Mouse (Mus musculus) CH12.LX (cell line): ENCODE results near the gene Mrpl38. TPM values are rescaled to one million over a fixed set of nuclear protein-coding genes. Genes with fewer than 3 reads are reported as not detected.

Experiments
- DNase-seq: peaks from one replicate; pipeline ENCODE4 v3.0.0-alpha.2; 2013; ENCODE audit errors: extremely low read depth
- H3K27ac ChIP-seq: 2 replicates; pipeline ENCODE4 v1.5.1; 2012; ENCODE audit warnings: low read depth, mild to moderate bottlenecking, control low read depth, moderate library complexity; ENCODE audit not compliant: insufficient read depth
- H3K27me3 ChIP-seq: replicated peaks from 2 replicates; pipeline ENCODE3; 2012; ENCODE audit warnings: inconsistent platforms
- H3K36me3 ChIP-seq, 2 experiments: replicated peaks in 1 of 2; 2 replicates each; pipeline versions ENCODE3 to v1.6.1; 2012; ENCODE audit warnings: inconsistent platforms in 1 of 2, low read length in 1 of 2, mild to moderate bottlenecking in 1 of 2, mixed read lengths in 1 of 2, moderate library complexity in 1 of 2; ENCODE audit not compliant: control insufficient read depth in 1 of 2, insufficient read depth in 1 of 2
- H3K4me1 ChIP-seq, 2 experiments: 2 replicates each; pipeline ENCODE4 v1.6.1; 2012; ENCODE audit warnings: inconsistent platforms in 1 of 2, moderate library complexity in 1 of 2; ENCODE audit not compliant: insufficient read depth in 2 of 2, control insufficient read depth in 1 of 2
- H3K4me2 ChIP-seq: 2 replicates; pipeline ENCODE4 v1.6.1; 2012; ENCODE audit warnings: low read depth, mild to moderate bottlenecking, control low read depth; ENCODE audit not compliant: poor library complexity, insufficient read depth, severe bottlenecking
- H3K4me3 ChIP-seq, 3 experiments: fragments of 150-350 bp in 1 of 3; sonication (generic) in 1 of 3; replicated peaks in 1 of 3; 2 replicates each; pipeline versions ENCODE3 to v1.5.1; 2011 to 2012; ENCODE audit warnings: low read depth in 2 of 3, low read length in 2 of 3, mild to moderate bottlenecking in 2 of 3, moderate library complexity in 2 of 3, control low read depth in 1 of 3, improper control_type of control experiment in 1 of 3, inconsistent platforms in 1 of 3, mixed read lengths in 1 of 3; ENCODE audit not compliant: poor library complexity in 1 of 3
- H3K79me2 ChIP-seq: replicated peaks from 2 replicates; pipeline ENCODE4 v1.6.1; 2012; ENCODE audit warnings: mild to moderate bottlenecking, moderate library complexity; ENCODE audit not compliant: control insufficient read depth, poor library complexity, insufficient read depth, severe bottlenecking; ENCODE audit errors: extremely low read depth
- H3K9ac ChIP-seq: 2 replicates; pipeline ENCODE4 v1.6.1; 2012; ENCODE audit warnings: low read depth, mild to moderate bottlenecking, control low read depth, moderate library complexity; ENCODE audit not compliant: insufficient read depth
- H3K9me3 ChIP-seq: replicated peaks from 2 replicates; pipeline ENCODE3; 2012; ENCODE audit warnings: low read length, inconsistent platforms, mixed read lengths
- BHLHE40 ChIP-seq: IDR thresholded peaks from 2 replicates; pipeline ENCODE4 v1.6.1; 2011; ENCODE audit warnings: mild to moderate bottlenecking, low read depth, low read length, improper control_type of control experiment
- CHD1 ChIP-seq: IDR thresholded peaks from 2 replicates; pipeline ENCODE4 v1.6.1; 2012; ENCODE audit warnings: low read depth, low read length, improper control_type of control experiment, inconsistent platforms
- CHD2 ChIP-seq: IDR thresholded peaks from 2 replicates; pipeline ENCODE4 v1.6.1; 2011; ENCODE audit warnings: low read length, improper control_type of control experiment
- CTCF ChIP-seq, 2 experiments: IDR thresholded peaks in 1 of 2; conservative IDR thresholded peaks in 1 of 2; 2 replicates each; pipeline ENCODE4 v1.5.1; 2011 to 2012; ENCODE audit warnings: low read depth in 2 of 2, low read length in 2 of 2, improper control_type of control experiment in 1 of 2, inconsistent platforms in 1 of 2, mild to moderate bottlenecking in 1 of 2, moderate library complexity in 1 of 2
- E2F4 ChIP-seq: IDR thresholded peaks from 2 replicates; pipeline ENCODE4 v1.6.1; 2011; ENCODE audit warnings: low read depth, low read length, improper control_type of control experiment; ENCODE audit not compliant: insufficient replicate concordance
- ELF1 ChIP-seq: IDR thresholded peaks from 2 replicates; pipeline ENCODE4 v1.6.1; 2014; ENCODE audit warnings: low read depth, mild to moderate bottlenecking, inconsistent platforms, low read length, improper control_type of control experiment
- ETS1 ChIP-seq: conservative IDR thresholded peaks from 2 replicates; pipeline ENCODE4 v1.6.1; 2012; ENCODE audit warnings: low read depth, mild to moderate bottlenecking, inconsistent platforms, low read length, improper control_type of control experiment, moderate library complexity
- GABPA ChIP-seq: IDR thresholded peaks from 2 replicates; pipeline ENCODE4 v1.6.1; 2012; ENCODE audit warnings: low read depth, low read length, improper control_type of control experiment, inconsistent platforms; ENCODE audit not compliant: insufficient replicate concordance
- HCFC1 ChIP-seq: IDR thresholded peaks from 2 replicates; pipeline ENCODE4 v1.6.1; 2012; ENCODE audit warnings: low read depth, mild to moderate bottlenecking, inconsistent platforms, low read length, improper control_type of control experiment
- JUN ChIP-seq: IDR thresholded peaks from 2 replicates; pipeline ENCODE4 v1.6.1; 2011; ENCODE audit warnings: low read depth, mild to moderate bottlenecking, low read length, improper control_type of control experiment, moderate library complexity; ENCODE audit not compliant: insufficient read depth
- JUND ChIP-seq: conservative IDR thresholded peaks from 2 replicates; pipeline ENCODE4 v1.6.1; 2011; ENCODE audit warnings: low read depth, low read length, improper control_type of control experiment
- MAFK ChIP-seq: IDR thresholded peaks from 2 replicates; pipeline ENCODE4 v1.6.1; 2011; ENCODE audit warnings: low read length, improper control_type of control experiment; ENCODE audit not compliant: insufficient replicate concordance
- MAX ChIP-seq: IDR thresholded peaks from 2 replicates; pipeline ENCODE4 v1.6.1; 2011; ENCODE audit warnings: low read length, improper control_type of control experiment
- MAZ ChIP-seq: IDR thresholded peaks from 2 replicates; pipeline ENCODE4 v1.6.1; 2012; ENCODE audit warnings: low read depth, mild to moderate bottlenecking, inconsistent platforms, low read length, improper control_type of control experiment, moderate library complexity
- MEF2A ChIP-seq: IDR thresholded peaks from 2 replicates; pipeline ENCODE4 v1.6.1; 2014; ENCODE audit warnings: low read depth, mild to moderate bottlenecking, inconsistent platforms, low read length, improper control_type of control experiment, borderline replicate concordance
- MXI1 ChIP-seq: IDR thresholded peaks from 2 replicates; pipeline ENCODE4 v1.6.1; 2011; ENCODE audit warnings: mild to moderate bottlenecking, low read depth, low read length, improper control_type of control experiment
- NELFE ChIP-seq: IDR thresholded peaks from 2 replicates; pipeline ENCODE4 v1.6.1; 2011; ENCODE audit warnings: low read depth, low read length, improper control_type of control experiment
- NRF1 ChIP-seq: IDR thresholded peaks from 2 replicates; pipeline ENCODE4 v1.6.1; 2014; ENCODE audit warnings: low read depth, mild to moderate bottlenecking, inconsistent platforms, low read length, improper control_type of control experiment, moderate library complexity
- PAX5 ChIP-seq: IDR thresholded peaks from 2 replicates; pipeline ENCODE4 v1.6.1; 2012; ENCODE audit warnings: low read length, inconsistent platforms, mixed read lengths
- POLR2A ChIP-seq: IDR thresholded peaks from 2 replicates; pipeline ENCODE4 v1.6.1; 2011; ENCODE audit warnings: low read depth, mild to moderate bottlenecking, improper control_type of control experiment, low read length
- POLR2AphosphoS2 ChIP-seq: IDR thresholded peaks from 2 replicates; pipeline ENCODE4 v1.6.1; 2011; ENCODE audit warnings: low read depth, low read length, improper control_type of control experiment
- RAD21 ChIP-seq: IDR thresholded peaks from 2 replicates; pipeline ENCODE4 v1.6.1; 2011; ENCODE audit warnings: low read depth, mild to moderate bottlenecking, low read length, improper control_type of control experiment, moderate library complexity
- RCOR1 ChIP-seq: conservative IDR thresholded peaks from 2 replicates; pipeline ENCODE4 v1.6.1; 2012; ENCODE audit warnings: low read depth, mild to moderate bottlenecking, inconsistent platforms, low read length, improper control_type of control experiment
- SIN3A ChIP-seq: IDR thresholded peaks from 2 replicates; pipeline ENCODE4 v1.6.1; 2012; ENCODE audit warnings: low read length, improper control_type of control experiment, inconsistent platforms
- TBP ChIP-seq: conservative IDR thresholded peaks from 2 replicates; pipeline ENCODE4 v1.6.1; 2011; ENCODE audit warnings: low read depth, low read length, improper control_type of control experiment
- TCF12 ChIP-seq: IDR thresholded peaks from 2 replicates; pipeline ENCODE4 v1.6.1; 2014; ENCODE audit warnings: low read depth, mild to moderate bottlenecking, inconsistent platforms, low read length, improper control_type of control experiment
- USF1 ChIP-seq: IDR thresholded peaks from 2 replicates; pipeline ENCODE4 v1.6.1; 2014; ENCODE audit warnings: low read depth, mild to moderate bottlenecking, inconsistent platforms, low read length, improper control_type of control experiment
- ZC3H11A ChIP-seq: IDR thresholded peaks from 2 replicates; pipeline ENCODE4 v1.6.1; 2012; ENCODE audit warnings: low read depth, mild to moderate bottlenecking, inconsistent platforms, low read length, improper control_type of control experiment
- ZKSCAN1 ChIP-seq: IDR thresholded peaks from 2 replicates; pipeline ENCODE4 v1.6.1; 2012; ENCODE audit warnings: low read depth, inconsistent platforms, low read length, improper control_type of control experiment, borderline replicate concordance
- ZMIZ1 ChIP-seq: IDR thresholded peaks from 2 replicates; pipeline ENCODE4 v1.6.1; 2012; ENCODE audit warnings: low read depth, mild to moderate bottlenecking, inconsistent platforms, low read length, improper control_type of control experiment
- ZNF384 ChIP-seq: IDR thresholded peaks from 2 replicates; pipeline ENCODE4 v1.6.1; 2012; ENCODE audit warnings: low read depth, low read length, improper control_type of control experiment, inconsistent platforms
- dilution Hi-C: fragments of 300-500 bp; cut with MboI; formaldehyde crosslinking; loops from 2 replicates; pipeline ENCODE4 v1.14.3; 2020; ENCODE audit warnings: low sequenced_read_pairs; ENCODE audit not compliant: extremely low pct_unique_long_range_greater_than_20kb, extremely low pct_ligation_motif_present
- in situ Hi-C: fragments of 300-500 bp; cut with MboI; formaldehyde crosslinking; loops from 3 replicates; pipeline ENCODE4 v1.14.3; 2019; ENCODE audit warnings: low sequenced_read_pairs, low pct_ligation_motif_present, low pct_unique_long_range_greater_than_20kb, mixed read lengths
- polyA plus RNA-seq: library from polyadenylated mRNA; unstranded; fragments of >175 nt; gene quantifications from 2 replicates; pipeline ENCODE4 v1.2.1, GENCODE M21; 2012; ENCODE audit warnings: low read depth; ENCODE audit not compliant: insufficient read length
- total RNA-seq, 2 experiments: library from RNA; depleted of rRNA; stranded (reverse); fragments of 300-350 nt in 1 of 2; fragments of >200 nt in 1 of 2; gene quantifications; 2 replicates each; pipeline ENCODE4 v1.2.3; 2012 to 2014

Mrpl38 gene
- total and polyA plus RNA-seq, 3 experiments, result 109 to 188 (median 157) TPM

GRCm38 (mm10) chr11:116169214-116169613 is 30.5 kb upstream of the Mrpl38 start:
- dilution Hi-C loops (no loop called here), in situ Hi-C loops (no loop called here)
- no peak overlapping the region for H3K4me2 ChIP-seq
- H3K79me2 ChIP-seq, result peaks cover 6% of the 10 kb centered on the region; the same call in 1 of the 2 replicates
- DNase-seq, result no peak
- H3K4me1 ChIP-seq, result peaks cover 0 to 29% of the 10 kb centered on the region in 2 experiments; a peak in 3 of 4 replicates
- no peak for TF ChIP-seq PAX5
- no peak for TF ChIP-seq E2F4
- no peak for TF ChIP-seq CHD2
- no peak for TF ChIP-seq CTCF (conservative IDR thresholded peaks at IDR 0.05 in 1 of 2, IDR thresholded peaks at IDR 0.05 in 1 of 2; ENCODE audit: low read depth in 2 of 2, low read length in 2 of 2)
- no peak for TF ChIP-seq ETS1
- TF ChIP-seq NELFE, result no peak
- TF ChIP-seq SIN3A, result no peak
- TF ChIP-seq ZNF384, result no peak
- no peak for TF ChIP-seq RAD21
- no peak for TF ChIP-seq ZKSCAN1
- TF ChIP-seq MAZ, result no peak
- no peak for TF ChIP-seq RCOR1
- H3K4me3 ChIP-seq, result no peak overlapping the region
- H3K36me3 ChIP-seq, result peaks cover 23 to 54% of the 10 kb centered on the region in 2 experiments
- no peak overlapping the region for H3K27ac ChIP-seq
- H3K9ac ChIP-seq, result no peak overlapping the region
- H3K27me3 ChIP-seq, result no peaks in the 10 kb centered on the region
- H3K9me3 ChIP-seq, result no peaks in the 10 kb centered on the region

- Histone ChIP-seq H3K36me3 (peaks cover 18 to 54% of the 10 kb centered on the region in 2 experiments), H3K27me3 (no peaks in the 10 kb centered on the region), H3K79me2 (peaks cover 6% of the 10 kb centered on the region; the same call in 1 of the 2 replicates), H3K4me1 (peaks cover 0 to 29% of the 10 kb centered on the region in 2 experiments; a peak in 3 of 4 replicates), H3K27ac (no peak within 1 kb of the TSS), H3K9ac (peak within 1 kb of the TSS; percentile 71), H3K4me2 (peak within 1 kb of the TSS; percentile 85), H3K4me3 (peak within 1 kb of the TSS; percentile 67 to 75 (median 67)), H3K9me3 (no peaks in the 10 kb centered on the region)
- peak; percentile 98 for DNase-seq
- dilution Hi-C loops (no loop called here), in situ Hi-C loops (no loop called here)
- TF ChIP-seq MAFK (no peak), PAX5 (no peak), RAD21 (no peak), ZMIZ1 (peak; percentile 96; the same call in 1 of the 2 replicates), MAX (peak; percentile 86), POLR2AphosphoS2 (peak; percentile 69; the same call in 1 of the 2 replicates), JUN (no peak), TBP (no peak), GABPA (peak; percentile 79; the same call in 1 of the 2 replicates), BHLHE40 (peak; percentile 53), CHD1 (no peak), MAZ (peak; percentile 100), POLR2A (peak; percentile 91), CHD2 (no peak; the same call in 1 of the 2 replicates), NRF1 (peak; percentile 67), CTCF (conservative IDR thresholded peaks at IDR 0.05 in 1 of 2, IDR thresholded peaks at IDR 0.05 in 1 of 2; ENCODE audit: low read depth in 2 of 2, low read length in 2 of 2) (no peak), MXI1 (peak; percentile 95), JUND (no peak), ZKSCAN1 (no peak), HCFC1 (peak; percentile 99), TCF12 (peak; percentile 82), ZC3H11A (no peak), ELF1 (peak; percentile 97), USF1 (no peak), E2F4 (0 out of 2 replicates have a peak, but pooled peaks have one; percentile 5), MEF2A (peak; percentile 88)
These were observed 29.3 kb upstream of the Mrpl38 start, which contains the start of gene Fbf1 for GRCm38 (mm10) chr11:116167884-116168439. Gene Fbf1, minus strand, starts transcription at chr11:116168166.
